In the genomic region with DNA sequence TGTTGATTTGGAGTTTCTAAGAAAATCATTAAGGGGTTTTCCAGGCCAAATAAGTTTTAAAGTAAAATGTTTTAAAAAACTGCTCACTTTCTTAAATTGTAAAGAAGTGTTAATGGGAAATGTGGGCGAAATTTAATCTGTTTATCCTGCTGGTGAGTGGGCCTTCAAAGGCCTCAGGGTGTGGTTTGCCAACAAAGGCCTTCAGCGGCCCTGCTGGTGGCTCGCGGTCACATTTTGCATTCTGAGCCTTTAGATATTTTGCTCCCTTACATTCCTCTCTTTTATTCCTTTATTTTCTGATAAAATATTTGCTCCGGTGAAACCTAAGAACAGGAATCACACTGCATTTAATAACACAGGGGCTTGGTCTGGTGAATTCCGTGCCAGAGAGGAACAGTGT, we compare ENCODE assay signal across 1 mouse cellular context.
TF ChIP-seq lines count a peak whose summit lies in the region.

No protein-coding gene starts in this region.

TF ChIP-seq in MEL, 35 proteins besides CTCF, POLR2A, EP300 and RAD21:
- TF ChIP-seq POLR2AphosphoS5 (IDR thresholded peaks at IDR 0.05; ENCODE audit: borderline replicate concordance, low read depth, low read length), result no peak
- TF ChIP-seq CHD1 (IDR thresholded peaks at IDR 0.05; ENCODE audit: low read depth, low read length), result 0 out of 2 replicates have a peak, but pooled peaks have one; percentile 20
